Mouse (Mus musculus): ENCODE data around the gene Nrros. TPM values are rescaled to one million over a fixed set of nuclear protein-coding genes. Genes with fewer than 3 reads are reported as not detected.

Gene Nrros
- 9.5 and 13.9 TPM in 2 replicates for polyA plus RNA-seq (2012; rRNA removed)

DNA sequence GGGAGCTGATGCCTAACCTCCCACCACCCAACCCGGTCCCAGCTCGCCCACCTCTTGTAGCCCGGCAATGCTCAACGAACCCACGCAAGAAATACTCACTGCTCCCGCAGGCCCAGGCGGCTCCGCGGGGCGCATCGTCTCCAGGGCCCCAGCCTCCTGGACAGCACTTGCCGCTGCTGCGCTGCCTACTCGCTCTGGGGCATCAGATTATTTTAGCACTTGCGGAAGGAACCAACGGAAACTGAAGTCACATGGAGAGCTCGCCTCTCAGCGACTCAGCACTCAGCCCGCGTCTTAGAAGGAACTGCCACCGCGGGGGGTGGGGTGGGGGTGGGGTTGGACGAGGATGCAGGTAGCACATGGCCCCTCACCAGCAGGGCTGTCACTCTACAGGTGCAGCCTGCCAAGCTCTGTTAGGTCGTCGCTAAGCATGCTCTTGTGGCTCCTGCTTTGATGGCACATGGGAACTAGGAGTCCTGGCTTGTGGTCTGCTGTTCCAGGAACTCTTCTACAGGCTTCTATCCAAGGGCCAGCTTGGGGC, at the start of gene Nrros:
TSS of gene Nrros (minus strand) at position 314 of the 541 bp plus-strand sequence.

GRCm38 (mm10) chr16:32179333-32179901, 14.0 kb upstream of the Nrros start, which contains the start of gene Bex6:
Gene Bex6, plus strand, starts transcription at chr16:32179823.

DNA sequence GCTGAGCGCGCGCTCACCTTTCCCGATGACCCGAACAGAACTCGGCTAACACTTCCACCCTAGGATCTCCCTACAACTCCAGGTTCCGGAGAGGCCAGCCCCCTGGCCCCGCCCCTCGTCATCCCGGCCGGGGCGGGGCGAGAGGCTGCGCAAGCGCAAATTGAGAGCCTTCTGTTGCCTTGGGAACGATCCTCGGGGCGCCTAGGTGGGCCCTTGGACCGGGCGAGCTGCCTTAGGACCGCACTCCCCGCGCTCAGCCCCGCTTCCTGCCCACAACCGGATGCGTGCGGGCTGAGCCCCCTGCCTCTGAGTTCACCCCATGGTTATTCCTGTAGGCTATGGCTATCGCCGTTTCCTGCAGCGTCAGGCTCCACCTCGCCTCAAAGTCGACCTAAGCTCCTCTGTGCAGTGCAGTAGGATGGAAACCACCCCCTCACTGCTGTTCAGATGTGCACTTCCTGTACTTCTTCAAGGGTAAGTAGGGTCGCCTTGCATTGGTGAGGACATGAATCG, 65.7 kb downstream of the Nrros start, which contains the start of the genes Pigx and Cep19:
TSS of gene Pigx (minus strand) at position 103 of the 513 bp plus-strand sequence.
TSS of gene Cep19 (plus strand) at position 163 of the 513 bp plus-strand sequence.

Other genes with a start within 250 kb of the Nrros start
- gene Pigz, start 231.7 kb downstream of the Nrros start, polyA plus RNA-seq (2012; rRNA removed), result 0.08 and 0.15 TPM in 2 replicates
- gene 0610012G03Rik, start 217.1 kb downstream of the Nrros start, polyA plus RNA-seq (2012; rRNA removed), result 18.6 and 18.8 TPM in 2 replicates
- gene Ncbp2, start 217.1 kb downstream of the Nrros start, polyA plus RNA-seq (2012; rRNA removed), result 25.9 and 27.6 TPM in 2 replicates
- 4.5 and 5.6 TPM in 2 replicates for gene Senp5, start 162.3 kb downstream of the Nrros start, polyA plus RNA-seq (2012; rRNA removed)
- gene Pak2, start 86.3 kb downstream of the Nrros start, polyA plus RNA-seq (2012; rRNA removed), result 6.7 and 8.3 TPM in 2 replicates
- gene Pigx, start 65.9 kb downstream of the Nrros start, polyA plus RNA-seq (2012; rRNA removed), result 13.0 and 14.9 TPM in 2 replicates
- gene Cep19, start 65.8 kb downstream of the Nrros start, polyA plus RNA-seq (2012; rRNA removed), result 2.6 and 2.7 TPM in 2 replicates
- gene Bex6, start 14.2 kb upstream of the Nrros start, polyA plus RNA-seq (2012; rRNA removed), result 0.89 and 1.1 TPM in 2 replicates
- 4.2 and 5.1 TPM in 2 replicates for gene Fbxo45, start 81.6 kb upstream of the Nrros start, polyA plus RNA-seq (2012; rRNA removed)
- 8.9 and 9.0 TPM in 2 replicates for gene Wdr53, start 81.6 kb upstream of the Nrros start, polyA plus RNA-seq (2012; rRNA removed)
- gene Smco1, start 105.9 kb upstream of the Nrros start, polyA plus RNA-seq (2012; rRNA removed), result not detected in 2 replicates
- 6.9 and 7.9 TPM in 2 replicates for gene Rnf168, start 111.9 kb upstream of the Nrros start, polyA plus RNA-seq (2012; rRNA removed)
- gene Ubxn7, start 166.7 kb upstream of the Nrros start, polyA plus RNA-seq (2012; rRNA removed), result 5.0 and 5.1 TPM in 2 replicates
- 0.05 and 0.06 TPM in 2 replicates for gene Tm4sf19, start 234.9 kb upstream of the Nrros start, polyA plus RNA-seq (2012; rRNA removed)

All from liver, embryonic 14 days (tissue).